Mouse (Mus musculus): Measurements from ENCODE around the gene Vmn2r27.

The Vmn2r27 gene

GRCm38 (mm10) chr6:124231756-124232155 lies at the start of gene Vmn2r27:
Gene Vmn2r27 (minus strand): TSS chr6:124231856.
- no peak for DNase-seq (ENCODE audit: low spot score in 2 of 2)

- DNase-seq (ENCODE audit: low spot score in 2 of 2) = no peak
Observed at GRCm38 (mm10) chr6:124278291-124278690, 46.6 kb upstream of the Vmn2r27 start.

- no peak for DNase-seq (ENCODE audit: low spot score in 2 of 2)
Observed at GRCm38 (mm10) chr6:124277641-124278040, 46.0 kb upstream of the Vmn2r27 start.

- DNase-seq (ENCODE audit: low spot score in 2 of 2) = no peak
Observed at GRCm38 (mm10) chr6:124273231-124273880, 41.7 kb upstream of the Vmn2r27 start.

- DNase-seq (ENCODE audit: low spot score in 2 of 2) = peak in 1 of 2 experiments; percentile 66
Observed at GRCm38 (mm10) chr6:124262696-124263095, 31.0 kb upstream of the Vmn2r27 start.

GRCm38 (mm10) chr6:124260198-124260931 lies 28.7 kb upstream of the Vmn2r27 start:
- peak; percentile 40 to 76 for DNase-seq (ENCODE audit: low spot score in 2 of 2)

- no peak for DNase-seq (ENCODE audit: low spot score in 2 of 2)
Observed at GRCm38 (mm10) chr6:124255721-124256470, 24.2 kb upstream of the Vmn2r27 start.

- DNase-seq (ENCODE audit: low spot score in 2 of 2) = no peak
Observed at GRCm38 (mm10) chr6:124202116-124202515, 29.5 kb downstream of the Vmn2r27 start.

GRCm38 (mm10) chr6:124168499-124169257 lies 63.0 kb downstream of the Vmn2r27 start:
- DNase-seq (ENCODE audit: low spot score in 2 of 2) = no peak

GRCm38 (mm10) chr6:124166596-124166995 lies 65.1 kb downstream of the Vmn2r27 start:
- DNase-seq (ENCODE audit: low spot score in 2 of 2) = no peak

GRCm38 (mm10) chr6:124149808-124150207 lies 81.8 kb downstream of the Vmn2r27 start:
- DNase-seq (ENCODE audit: low spot score in 2 of 2) = no peak
